Mouse (Mus musculus) gastrocnemius, adult 18-20 months (tissue): ENCODE data around the gene Tgm7. TPM values are rescaled to one million over a fixed set of nuclear protein-coding genes. Genes with fewer than 3 reads are reported as not detected.

Source experiments
- DNase-seq: peaks from one replicate; pipeline ENCODE4 v3.0.0; 2021; ENCODE audit warnings: low spot score
- total RNA-seq, 2 experiments: library from RNA; stranded (reverse); gene quantifications; 2 replicates each; pipeline ENCODE4 v1.2.3; 2021

The Tgm7 gene
- total RNA-seq, 2 experiments from 2014 or later = not detected

DNA sequence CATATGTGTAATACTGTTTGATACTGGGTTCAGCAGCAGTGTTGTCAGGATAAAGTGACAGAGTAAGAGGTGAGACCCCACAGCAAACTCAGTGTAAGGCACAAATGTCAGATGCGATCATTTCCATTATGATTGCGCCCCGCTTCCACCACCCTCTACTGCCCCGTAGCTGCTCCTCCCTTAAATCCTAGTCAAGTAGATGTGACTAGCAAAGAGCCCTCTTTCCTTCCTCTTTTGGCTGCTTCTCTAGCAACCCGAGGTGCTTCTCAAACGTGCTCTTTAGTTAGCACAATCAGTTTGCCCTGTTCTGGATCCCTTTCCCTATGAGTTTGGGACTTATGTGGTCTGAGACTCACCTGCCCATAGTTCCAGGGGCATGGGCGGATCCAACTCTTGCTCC lies 34.8 kb downstream of the Tgm7 start:
- no peak for DNase-seq

DNA sequence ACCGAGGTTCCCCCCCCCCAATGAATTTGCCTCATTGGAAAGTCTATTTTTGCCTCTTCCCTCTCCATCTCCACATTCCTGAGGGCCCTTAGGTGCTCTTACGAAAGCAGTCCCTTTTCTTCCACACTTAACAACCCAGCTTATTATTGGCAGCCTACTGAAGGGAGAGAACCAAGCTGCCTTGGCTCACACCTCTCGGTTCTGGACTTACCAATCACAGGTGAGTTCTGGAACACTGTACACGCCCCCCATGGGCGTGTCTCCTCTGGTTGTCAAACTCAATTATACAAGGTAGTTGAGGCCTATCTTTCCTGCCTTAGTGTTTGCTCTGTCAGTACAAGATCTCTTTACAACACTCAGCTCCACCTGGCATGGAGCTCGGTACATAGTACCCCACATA lies 37.7 kb downstream of the Tgm7 start:
- no peak for DNase-seq

GRCm38 (mm10) chr2:121069506-121069905 lies 40.1 kb downstream of the Tgm7 start:
- DNase-seq = no peak

DNA sequence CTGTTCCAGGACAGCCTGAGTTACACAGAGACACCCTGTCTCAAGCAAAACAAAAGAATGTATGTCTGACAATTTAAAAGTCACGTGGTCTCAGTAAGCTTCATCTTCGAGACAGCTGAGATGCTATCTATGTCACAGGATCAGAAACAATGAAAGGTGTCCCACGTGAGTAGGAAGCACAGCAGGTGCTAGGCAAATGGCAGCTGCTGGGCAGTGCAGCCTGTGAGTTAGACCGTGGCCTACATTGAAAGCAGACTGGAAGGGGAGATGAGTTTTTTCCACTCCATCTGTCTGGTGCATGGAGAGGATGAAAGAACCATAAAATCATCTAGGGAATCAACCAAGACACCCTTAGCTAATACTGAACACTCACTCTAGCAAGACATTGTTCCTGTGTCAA lies 42.5 kb downstream of the Tgm7 start:
- DNase-seq = no peak

DNA sequence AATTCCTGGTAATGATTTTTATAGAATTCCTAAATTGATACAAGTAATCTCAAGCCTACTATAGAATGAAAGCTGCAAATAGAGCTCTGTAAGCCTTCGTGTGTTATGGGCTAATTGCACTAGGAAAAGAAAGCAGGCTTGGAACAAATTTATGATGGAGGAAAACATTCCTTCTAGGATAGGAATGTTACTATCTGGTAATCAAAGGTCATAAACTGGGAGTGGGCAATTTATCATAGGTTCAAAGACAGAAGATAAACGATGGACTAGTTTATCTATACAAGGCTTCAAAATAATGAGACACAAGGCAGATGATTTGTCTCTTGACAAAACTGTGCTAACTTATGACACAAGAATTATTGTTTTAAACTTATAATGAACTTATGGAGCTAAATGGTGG lies 48.3 kb downstream of the Tgm7 start:
- no peak for DNase-seq

DNA sequence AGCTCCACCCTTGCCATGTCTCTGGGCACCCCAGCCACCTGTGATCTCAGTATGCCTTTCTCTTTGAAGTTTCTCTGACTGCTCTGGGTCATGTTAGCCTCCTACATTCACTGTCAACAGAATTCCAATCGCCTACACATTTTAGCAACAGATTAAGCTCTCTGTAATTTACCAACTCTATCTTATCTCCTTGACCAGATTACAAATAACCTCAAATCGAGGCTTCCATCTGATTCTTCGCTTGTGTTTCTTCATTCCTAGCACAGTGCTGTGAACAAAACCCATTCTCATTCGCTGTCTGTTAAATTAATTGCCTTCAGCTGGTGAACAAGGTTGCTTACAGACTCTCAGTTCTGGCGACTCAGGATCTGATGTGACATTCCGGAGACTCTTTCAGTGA lies 51.6 kb downstream of the Tgm7 start:
- no peak for DNase-seq

GRCm38 (mm10) chr2:121055915-121056314 lies 53.7 kb downstream of the Tgm7 start:
- no peak for DNase-seq

GRCm38 (mm10) chr2:121054060-121054459 lies 55.5 kb downstream of the Tgm7 start:
- DNase-seq = peak; percentile 3

- no peak for DNase-seq
These were observed 57.4 kb downstream of the Tgm7 start for GRCm38 (mm10) chr2:121052176-121052575.

DNA sequence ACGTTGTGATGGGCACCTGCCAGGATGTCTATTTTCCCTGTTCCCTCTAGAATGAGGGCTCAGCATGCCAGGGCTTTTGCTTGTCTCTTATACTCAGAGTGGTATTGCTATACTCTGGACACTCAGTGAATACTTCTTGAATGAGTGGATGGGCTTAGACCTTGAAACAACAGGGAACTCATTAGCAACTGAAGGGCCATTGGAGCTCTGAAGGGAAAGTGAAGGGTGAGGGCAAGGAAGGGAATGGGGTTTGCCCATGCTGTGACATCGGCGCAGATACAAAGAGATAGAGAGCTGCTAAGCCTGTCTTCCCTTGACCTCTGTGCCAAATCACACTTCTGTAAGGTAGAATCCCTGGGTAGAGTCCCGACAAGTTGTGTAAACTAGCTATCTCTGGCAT lies 63.9 kb downstream of the Tgm7 start:
- DNase-seq = no peak

Other genes with a start within 250 kb of the Tgm7 start
- gene Ubr1, start 139.1 kb downstream of the Tgm7 start, total RNA-seq = 10 to 100 TPM; 25.7 to 26.3 TPM
- gene Tmem62, start 132.8 kb downstream of the Tgm7 start, total RNA-seq = 1 to 10 TPM; 3.0 to 4.2 TPM
- 10 to 100 TPM; 32.8 to 37.9 TPM for gene Ccndbp1, start 101.4 kb downstream of the Tgm7 start, total RNA-seq
- gene Epb42, start 72.7 kb downstream of the Tgm7 start, total RNA-seq = not detected
- under 1 TPM; 0.14 to 0.33 TPM for gene Tgm5, start 24.0 kb downstream of the Tgm7 start, total RNA-seq
- 10 to 100 TPM; 14.0 to 16.4 TPM for gene Adal, start 30.6 kb upstream of the Tgm7 start, total RNA-seq
- 1 to 10 TPM; 3.1 to 3.3 TPM for gene Lcmt2, start 30.9 kb upstream of the Tgm7 start, total RNA-seq
- gene Tubgcp4, start 60.9 kb upstream of the Tgm7 start, total RNA-seq = 10 to 100 TPM in 1 of 2 experiments, 1 to 10 TPM in 1; 9.0 to 15.3 TPM
- 1 to 10 TPM; 4.1 to 4.6 TPM for gene Zscan29, start 61.3 kb upstream of the Tgm7 start, total RNA-seq
- 10 to 100 TPM; 17.3 to 22.7 TPM for gene Trp53bp1, start 161.6 kb upstream of the Tgm7 start, total RNA-seq
- 10 to 100 TPM in 1 of 2 experiments, 1 to 10 TPM in 1; 4.7 to 13.4 TPM for gene Map1a, start 179.8 kb upstream of the Tgm7 start, total RNA-seq
- 100 to 1,000 TPM; 107 to 127 TPM for gene Ppip5k1, start 245.6 kb upstream of the Tgm7 start, total RNA-seq
- not detected for gene Ckmt1, start 247.9 kb upstream of the Tgm7 start, total RNA-seq